Mouse (Mus musculus): ENCODE data around the gene Stk10.

Gene Stk10

DNA sequence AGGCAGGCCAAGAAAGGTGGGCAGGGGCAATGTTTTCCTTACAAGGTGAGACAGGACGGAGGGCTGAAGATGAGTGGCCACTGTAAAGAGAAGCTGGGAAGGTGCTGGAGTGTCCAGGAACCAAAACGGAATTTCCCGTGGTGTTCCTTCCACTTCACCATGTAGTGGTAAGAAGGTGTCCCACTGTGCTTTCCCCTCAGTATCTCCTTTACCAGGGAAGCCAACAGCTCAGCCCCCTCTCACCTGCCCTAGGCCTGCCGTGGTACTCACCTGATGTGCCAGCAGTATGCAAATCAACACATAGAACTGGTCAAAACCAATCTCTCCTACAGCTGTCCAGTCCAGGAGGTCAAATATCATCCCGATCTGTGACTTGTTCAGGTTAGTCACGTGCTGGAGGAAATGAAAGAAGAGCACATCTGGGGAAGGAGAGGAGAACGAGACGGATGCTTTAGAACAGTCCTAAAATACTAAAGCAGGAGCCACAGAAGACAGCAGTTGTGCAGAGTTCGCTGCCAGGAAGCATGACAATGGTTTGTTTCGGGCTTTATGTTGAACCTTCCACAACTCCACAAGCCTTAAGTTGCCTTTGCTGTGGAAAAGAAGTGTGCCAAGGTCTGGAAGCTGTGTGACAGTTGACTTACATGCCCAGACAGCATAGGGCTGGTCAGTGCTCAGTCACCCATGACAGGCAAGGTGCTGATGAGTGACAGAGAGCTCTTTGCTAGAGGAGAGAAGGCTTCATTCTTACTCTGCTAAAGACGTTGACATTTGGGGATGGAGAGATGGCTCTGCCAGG is 8.8 kb upstream of the Stk10 start:
- DNase-seq (ENCODE audit: low spot score in 2 of 2), result no peak

DNA sequence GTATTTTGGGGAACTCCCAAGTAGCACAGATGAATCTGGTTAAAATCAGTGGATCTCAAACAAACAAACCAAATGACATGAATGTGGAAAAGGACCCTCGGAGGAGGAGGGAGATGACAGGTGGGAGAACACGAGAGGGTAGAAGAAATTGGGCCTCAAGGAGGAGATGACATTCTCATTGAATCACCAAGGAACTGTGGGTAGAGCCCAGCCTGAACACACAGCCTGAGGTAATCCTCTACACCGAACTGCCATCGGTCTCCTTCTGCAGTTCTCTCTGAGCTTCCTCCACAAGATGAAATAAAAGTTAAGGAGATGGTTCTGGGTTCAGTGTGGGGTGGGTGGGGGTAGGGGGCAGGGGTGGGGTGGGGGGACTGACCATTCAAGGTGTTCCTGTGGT is 6.1 kb upstream of the Stk10 start:
- no peak for DNase-seq (ENCODE audit: low spot score in 2 of 2)

DNA sequence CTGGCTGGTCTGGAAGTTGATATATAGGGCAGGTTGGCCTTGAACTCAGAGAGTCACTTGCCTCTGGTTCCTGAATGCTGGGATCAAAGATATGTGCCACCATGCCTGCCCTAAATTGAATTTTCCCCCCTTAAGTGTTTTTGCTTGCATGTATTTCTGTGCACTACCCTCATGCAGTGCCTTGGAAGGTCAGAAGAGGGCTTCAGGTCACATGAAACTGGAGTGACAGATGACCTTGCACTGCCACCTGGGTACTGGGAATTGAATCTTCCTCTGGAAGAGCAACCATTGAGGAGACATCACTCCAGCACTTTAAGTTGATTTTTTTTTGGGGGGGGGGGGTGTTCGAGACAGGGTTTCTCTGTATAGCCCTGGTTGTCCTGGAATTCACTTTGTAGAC is 3.0 kb upstream of the Stk10 start:
- DNase-seq (ENCODE audit: low spot score in 2 of 2), result no peak

DNA sequence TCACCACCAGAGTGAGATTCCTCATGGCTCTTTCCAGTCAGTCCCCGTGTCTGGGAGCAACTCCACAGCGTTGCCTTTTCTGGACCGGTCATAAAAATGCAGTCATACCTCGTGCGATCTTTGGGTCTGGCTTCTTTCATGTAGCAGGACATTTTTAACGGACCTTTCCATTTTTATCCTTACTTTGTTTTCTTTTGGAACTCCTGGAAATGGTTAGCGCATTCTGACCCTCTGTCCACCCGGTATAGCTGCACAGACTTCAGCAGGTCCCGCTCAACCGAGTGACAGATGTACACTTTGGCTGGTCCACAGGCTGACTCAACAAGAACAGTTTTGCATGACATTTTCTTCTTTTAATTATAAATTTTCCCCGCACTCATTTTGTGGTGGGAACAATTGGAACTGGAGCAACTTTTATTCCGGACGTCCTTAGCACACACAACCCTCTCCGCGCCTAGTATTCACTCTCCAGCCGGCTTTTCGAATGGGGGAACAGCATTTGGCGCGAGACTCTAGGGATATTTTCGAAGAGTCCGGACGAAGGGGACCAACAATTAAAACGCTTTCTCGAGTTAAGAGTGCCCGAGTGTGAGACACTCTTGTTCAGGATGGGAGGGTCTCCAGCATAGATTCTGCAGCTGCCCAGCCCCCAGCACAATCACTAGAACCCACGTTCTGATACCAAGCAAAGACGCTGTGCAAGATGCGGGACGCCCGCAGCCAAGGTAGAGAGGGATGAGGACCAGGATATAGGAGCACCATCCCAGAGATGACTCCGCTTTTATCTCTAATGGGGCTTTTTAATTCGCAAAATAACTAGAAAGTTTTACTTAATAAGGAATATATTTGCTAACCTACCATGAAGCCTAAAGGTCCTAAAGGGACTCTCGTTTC is 987 bp upstream of the Stk10 start, which contains the start of gene Efcab9:
Efcab9 (minus strand) TSS at position 211 of the 894 bp plus-strand sequence.
- no peak for DNase-seq (ENCODE audit: low spot score in 2 of 2)

DNA sequence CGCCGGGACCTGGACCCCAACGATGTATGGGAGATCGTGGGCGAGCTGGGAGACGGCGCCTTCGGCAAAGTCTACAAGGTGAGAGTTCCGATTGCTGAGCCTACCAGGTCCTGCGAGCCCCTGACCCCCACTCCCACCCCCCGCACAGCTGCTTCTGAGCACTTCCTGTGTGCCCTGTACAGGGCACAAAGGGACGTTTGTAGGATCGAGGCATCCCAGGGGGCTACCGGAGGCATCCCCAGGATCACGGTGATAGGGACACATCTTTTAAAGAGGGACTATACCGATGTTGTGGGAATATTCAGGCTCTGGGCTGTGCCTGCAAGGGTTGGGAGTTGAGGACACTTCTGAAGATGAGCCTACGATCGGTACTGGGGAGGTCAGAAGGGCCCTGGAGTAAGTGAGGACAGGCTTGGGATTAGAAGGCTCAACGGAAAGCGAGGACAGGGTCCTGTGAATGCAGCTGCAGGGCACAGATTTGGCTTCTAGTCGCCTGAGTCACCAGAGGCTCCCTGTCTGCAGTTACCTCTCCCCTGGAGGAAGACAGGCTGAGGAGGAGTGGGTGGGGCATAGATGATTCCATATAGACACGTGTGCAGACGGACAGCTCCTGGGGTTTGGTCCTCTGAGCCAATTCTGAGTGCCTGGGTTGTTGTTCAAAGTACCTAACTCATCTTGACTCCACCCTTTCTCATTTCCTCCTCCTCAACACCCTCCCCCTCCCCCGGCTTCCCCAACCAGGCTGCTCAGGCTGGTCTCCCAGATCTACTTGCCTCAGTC is 567 bp downstream of the Stk10 start:
- DNase-seq (ENCODE audit: low spot score in 2 of 2), result peak; percentile 46 to 57

DNA sequence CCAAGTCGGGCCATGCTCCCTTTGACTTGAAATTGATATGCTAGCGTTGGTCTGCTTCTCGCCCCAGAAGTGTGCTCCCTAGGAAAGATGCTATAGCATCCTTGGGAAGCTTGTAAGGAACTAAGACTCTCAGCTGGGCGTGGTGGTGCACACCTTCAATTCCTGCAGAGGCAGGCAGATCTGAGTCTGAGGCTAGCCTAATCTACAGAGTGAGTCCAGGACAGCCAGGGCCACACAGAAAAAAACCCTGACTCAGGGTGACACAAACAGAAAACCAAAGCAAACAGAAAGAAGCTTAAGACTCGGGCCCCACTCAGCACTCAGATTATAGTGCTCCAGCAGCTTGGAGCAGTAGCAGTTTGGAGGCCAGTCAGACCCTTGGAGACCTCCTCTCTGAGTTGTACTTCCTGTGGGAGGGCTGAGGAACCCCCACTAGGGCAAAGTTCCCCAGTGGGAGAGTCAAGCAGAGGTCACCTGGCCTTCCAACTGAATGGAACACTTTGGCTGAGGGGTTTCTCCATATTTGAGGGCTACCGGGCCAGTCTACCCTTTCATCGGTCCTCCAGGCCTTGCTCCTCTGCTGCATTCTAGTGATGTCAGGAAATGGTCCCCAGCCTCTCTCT is 1.5 kb downstream of the Stk10 start:
- DNase-seq (ENCODE audit: low spot score in 2 of 2), result no peak

DNA sequence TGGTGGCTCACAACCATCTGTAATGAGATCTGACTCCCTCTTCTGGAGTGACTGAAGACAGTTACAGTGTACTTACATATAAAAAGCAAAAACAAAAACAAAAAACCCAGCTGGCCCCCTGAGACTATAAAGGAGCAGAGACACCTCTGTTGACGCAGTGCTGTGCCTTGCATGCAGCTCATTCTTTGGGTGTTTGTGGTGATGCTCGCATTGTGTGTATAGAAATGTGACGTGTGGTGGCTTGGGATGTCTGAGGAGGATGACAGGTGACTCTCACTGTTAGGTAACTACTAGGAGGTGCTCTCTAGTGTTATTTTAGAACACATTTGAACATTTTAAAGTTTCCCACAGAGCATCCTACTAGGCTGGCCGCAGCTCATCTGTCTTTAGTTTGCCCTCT is 2.5 kb downstream of the Stk10 start:
- no peak for DNase-seq (ENCODE audit: low spot score in 2 of 2)

DNA sequence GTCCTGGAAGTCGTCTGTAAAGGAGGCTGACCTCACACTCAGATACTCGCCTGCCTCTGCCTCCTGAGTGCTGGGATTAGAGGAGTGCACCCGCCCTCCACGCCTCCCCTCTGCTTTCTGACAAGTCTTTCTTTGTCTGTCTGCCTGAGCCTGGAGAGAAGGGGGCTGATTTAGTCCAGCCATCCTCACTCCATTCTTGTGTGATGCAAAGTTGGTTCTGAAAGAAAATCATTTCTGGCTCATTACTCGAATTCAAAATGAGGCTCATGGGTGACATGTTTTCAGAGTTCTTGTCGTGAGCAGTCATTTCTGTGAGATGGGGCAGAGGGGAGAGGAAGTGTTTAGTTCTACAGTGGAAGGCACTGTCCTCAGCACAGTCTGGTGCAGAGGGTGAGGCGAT is 3.8 kb downstream of the Stk10 start:
- DNase-seq (ENCODE audit: low spot score in 2 of 2), result no peak

DNA sequence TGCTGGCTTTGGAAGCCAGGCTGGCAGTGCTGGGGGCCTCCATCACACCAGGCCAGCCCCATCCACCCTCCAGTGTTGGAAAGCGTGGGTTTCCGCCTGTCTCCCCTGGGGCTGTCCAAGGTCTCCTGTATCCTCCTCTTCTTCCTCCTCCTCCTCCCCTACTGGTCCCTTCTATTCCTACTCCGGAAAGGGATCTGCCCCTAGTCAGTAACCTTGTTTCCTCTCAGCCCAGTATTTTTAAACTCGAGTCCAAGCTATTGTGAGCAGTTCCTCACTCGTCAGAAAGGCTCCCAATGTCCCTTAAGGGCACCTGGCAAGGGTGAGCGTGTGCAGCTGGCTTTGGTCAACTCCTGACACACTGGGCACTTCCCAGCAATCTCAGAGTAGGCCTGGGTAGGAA is 5.3 kb downstream of the Stk10 start:
- no peak for DNase-seq (ENCODE audit: low spot score in 2 of 2)

DNA sequence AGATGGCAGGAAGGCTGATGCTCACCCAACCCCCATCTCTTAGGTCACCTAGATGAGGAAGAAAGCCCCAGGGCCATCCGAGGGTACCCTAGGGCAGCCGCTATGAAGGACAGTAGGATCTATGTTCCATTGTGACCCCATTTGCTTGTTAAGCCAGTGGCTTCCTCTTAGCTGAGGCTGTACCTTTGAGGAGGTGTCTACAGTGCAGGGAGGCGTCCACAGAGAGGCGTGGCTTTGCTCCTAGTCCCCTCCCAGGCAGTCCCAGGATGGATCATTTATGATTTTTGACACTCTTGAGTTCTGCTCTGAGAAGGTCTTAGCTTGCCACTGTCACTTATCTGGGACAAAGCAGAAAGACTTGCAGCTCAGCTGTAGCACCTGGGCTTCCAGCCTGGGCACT is 5.7 kb downstream of the Stk10 start:
- no peak for DNase-seq (ENCODE audit: low spot score in 2 of 2)

DNA sequence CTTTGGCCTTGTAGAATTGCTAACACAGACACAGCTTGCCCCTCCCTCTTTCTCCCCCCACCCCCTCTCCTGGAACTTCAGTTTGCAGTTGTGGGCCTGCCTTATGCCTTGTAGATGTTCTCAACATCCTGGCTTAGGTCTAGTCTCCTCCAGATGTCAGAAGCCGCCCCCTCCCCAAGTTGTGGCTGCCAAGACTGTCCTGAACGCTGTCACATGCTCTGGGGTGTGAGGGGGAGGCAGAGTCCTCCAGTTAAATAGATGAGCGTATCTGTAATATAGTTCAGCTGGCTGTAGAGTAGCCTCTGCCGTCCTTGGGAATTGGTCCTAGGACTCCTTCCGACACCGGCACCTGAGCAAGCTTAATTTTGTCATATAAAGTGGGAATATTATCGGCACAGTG is 6.6 kb downstream of the Stk10 start:
- no peak for DNase-seq (ENCODE audit: low spot score in 2 of 2)

DNA sequence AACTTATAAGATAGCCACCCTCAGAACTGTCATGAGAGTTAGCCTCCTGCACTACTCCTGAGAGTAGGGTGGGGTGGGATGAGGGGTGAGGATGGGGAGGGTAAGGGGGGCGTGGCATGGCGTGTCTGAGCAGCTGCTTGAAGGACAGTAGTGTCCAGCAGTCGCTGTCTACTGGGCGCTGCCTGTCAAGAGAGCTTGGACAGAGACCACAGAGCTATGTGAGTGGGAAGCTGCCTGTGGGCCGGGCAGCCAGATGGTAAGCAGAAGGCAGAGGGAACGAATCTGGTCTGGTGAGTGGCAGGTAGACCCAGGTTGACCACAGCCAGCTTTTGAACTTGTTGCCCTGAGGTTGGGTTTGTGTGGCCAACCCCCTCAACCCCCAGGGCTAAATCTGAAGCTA is 7.4 kb downstream of the Stk10 start:
- DNase-seq (ENCODE audit: low spot score in 2 of 2), result no peak

DNA sequence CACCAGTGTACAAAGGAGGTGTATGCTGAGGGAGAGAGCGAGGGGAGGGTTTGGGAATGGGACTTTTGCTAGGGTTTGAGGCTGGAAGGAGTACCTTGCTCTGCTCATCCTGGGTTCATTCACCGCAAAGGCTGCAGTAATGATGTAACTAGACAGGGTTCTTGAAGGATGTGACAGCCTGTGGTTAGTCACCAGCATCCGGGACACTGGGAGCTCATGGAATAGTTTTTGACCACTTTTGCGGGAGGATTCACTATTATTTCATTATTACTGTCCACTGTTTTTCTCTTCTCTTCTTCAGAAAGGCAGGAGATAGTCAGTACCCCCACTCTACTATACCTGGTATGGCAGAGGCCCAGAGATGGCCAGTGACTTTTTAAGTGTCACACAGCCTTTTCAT is 9.1 kb downstream of the Stk10 start:
- no peak for DNase-seq (ENCODE audit: low spot score in 2 of 2)

DNA sequence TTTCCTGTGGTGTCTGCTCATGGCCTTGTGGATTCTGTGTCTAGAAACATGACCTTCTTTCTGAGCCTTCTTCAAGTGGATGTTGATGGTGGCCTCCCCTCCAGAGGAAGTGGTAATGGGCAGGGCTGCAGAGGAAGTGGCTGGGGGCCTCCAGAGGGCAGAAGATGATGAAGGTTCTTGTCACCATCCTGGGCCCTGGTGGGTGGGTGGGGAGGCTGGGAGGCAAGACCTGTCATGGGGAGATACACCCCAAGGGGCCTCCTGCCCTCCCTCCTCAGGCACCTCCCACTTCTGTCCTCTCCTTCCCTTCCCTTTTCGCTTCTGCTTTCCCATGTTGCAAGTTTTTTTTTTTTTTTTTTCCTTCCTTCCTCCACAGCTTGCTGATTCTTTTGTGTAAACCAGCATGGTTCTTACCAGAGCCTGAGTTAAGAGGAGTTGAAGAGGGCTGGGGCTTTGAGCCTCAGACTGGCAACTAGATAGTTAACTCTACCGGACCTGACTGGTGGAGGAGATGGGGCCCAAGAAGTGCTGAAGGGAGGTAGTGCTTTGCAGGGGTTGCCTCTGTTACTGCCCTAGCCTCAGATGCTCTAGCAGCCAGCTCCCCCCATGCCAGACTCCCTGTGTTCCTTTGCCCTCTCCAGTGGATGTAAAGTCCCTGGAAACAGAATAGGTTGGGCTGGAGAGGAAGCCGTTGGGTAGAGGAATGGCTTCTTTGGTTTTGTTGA is 9.7 kb downstream of the Stk10 start:
- no peak for DNase-seq (ENCODE audit: low spot score in 2 of 2)

DNA sequence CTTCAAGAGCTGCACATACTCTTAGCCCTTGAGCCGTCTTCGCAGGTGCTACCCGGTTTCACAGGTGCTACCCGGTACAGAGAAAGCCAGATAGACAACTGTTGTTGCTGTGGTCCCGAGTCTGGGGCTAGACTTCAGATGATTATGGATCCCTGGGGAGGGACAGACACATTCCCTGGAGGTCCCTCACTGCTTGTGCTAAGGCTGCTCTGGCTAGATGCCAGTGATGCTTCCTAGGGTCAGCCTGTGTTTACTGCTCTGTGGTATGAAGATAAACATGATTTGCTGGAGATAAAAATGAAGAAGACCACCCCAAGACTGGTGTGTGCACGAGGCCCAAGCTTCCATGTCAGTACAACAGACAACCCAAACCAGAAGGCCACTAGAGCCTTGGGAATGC is 10.9 kb downstream of the Stk10 start:
- DNase-seq (ENCODE audit: low spot score in 2 of 2), result no peak

DNA sequence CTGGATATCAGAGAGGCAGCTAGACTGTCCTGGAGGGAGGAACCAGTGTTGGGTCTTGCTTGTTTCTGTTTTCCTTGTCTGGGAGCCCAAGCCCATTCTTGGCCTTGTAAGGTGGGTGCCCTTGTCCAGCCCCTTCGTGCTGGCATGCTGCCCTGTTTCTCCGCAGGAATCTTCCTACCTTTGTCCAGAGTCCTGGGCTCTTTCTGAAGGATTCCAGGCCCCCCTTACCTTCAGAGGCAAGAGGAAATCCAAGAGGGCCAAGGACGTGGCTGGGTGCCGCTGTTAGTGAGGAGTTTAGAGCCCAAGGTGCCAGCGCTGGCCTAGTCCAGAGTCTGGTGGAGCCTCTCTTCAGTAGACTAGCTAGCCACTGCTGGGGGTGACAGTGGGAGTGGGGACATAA is 11.4 kb downstream of the Stk10 start:
- no peak for DNase-seq (ENCODE audit: low spot score in 2 of 2)

DNA sequence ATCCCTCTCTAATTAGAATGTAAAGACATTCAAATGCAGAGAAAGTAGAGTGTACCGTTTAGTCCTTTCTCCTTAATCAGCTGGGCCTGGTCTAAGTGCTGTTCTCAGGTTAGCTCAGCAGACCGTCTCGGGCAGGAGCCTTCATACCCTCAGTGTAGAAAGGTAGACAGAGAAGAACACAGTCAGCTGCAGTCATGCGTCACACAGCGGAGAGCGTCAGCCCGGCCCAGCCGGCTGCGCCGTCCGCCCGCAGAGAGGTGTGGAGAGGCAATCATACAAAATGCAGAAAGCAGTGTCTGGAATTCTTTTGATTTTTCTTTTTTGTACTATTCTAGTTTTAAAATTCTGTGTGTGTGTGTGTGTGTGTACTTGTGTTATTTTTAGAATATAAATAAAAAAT is 12.5 kb downstream of the Stk10 start:
- DNase-seq (ENCODE audit: low spot score in 2 of 2), result no peak

DNA sequence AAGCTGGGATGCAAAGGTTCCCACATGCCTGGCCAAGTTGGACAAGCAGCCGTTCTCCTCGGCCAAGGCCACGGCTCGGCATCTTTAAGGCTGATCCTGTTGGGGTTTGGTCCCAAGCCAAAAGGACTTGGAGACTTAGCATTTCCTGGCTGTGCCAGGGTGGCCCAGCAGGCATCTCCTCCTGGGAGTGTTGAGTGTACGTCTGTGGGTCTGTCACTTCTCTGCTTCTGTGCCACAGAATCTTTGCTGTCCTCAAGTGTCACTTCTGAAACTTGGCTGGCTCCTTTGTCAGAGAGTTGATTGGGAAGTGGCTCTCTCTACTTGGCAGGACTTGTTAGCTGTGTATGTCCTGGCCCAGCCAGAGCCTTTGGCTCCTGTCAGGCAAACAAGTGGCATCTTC is 13.4 kb downstream of the Stk10 start:
- DNase-seq (ENCODE audit: low spot score in 2 of 2), result no peak

DNA sequence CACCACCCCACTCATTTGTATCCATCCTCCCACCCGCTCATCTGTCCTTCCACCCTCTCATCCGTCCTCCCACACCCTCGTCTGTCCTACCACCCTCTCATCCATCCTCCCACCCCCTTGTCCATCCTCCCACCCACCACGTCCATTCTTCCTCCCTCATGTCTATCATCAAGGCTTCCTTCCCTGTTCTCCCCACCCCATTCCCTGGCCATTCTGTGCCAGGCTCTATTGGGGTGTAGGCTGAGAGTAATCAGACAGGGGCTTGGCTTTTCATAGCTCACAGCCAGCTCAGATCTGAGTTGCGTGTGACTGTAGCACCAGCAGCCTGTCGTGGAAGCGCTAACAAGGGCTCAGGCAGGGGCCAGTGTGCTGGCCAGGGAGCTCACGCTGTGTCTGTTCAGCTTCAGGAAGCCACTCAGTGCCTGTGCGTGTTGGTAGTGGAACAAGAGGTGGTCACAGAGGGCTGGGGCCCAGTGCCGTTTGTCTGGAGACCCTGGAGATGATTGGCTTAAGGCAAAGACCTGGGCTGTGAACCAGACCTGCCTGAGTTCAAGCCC is 14.4 kb downstream of the Stk10 start:
- DNase-seq (ENCODE audit: low spot score in 2 of 2), result no peak

DNA sequence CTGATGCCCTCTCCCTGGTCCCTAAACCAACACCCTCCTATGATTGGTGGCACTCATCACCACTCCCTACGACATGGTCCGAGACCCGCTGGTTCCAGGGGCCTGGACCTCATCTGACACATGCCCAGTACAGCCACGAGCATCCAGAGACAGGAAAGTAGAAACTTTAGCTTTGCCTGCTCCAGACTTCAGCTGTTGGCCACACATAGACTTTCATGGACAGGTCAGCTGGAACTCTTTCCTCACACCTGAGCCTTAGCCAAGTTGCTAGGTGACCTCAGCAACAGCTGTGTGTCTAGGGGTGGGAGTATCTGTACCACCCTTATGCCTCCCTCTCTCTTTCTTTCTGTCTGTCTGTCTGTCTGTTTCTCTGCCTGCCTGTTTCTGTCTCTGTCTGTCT is 15.1 kb downstream of the Stk10 start:
- DNase-seq (ENCODE audit: low spot score in 2 of 2), result no peak

DNA sequence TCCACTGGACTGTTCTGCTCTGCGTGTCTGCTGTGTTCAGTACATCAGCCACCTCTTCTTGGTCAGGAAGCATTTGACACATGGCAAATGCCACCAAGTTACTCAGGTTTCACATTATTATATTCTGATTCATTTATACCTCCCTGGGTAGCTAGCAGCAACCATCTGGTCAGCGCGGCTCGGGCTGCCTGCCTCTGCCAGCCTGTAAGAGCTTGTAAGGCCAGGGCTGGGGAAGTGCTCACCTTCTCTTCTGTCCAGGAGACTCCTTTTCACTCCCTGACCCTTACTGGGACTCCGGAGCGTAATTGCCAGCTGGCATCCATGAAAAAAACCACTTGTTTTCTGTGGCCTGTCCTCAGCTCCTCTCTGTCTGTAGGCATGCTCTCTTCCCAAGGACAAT is 16.1 kb downstream of the Stk10 start:
- no peak for DNase-seq (ENCODE audit: low spot score in 2 of 2)

All from left cerebral cortex, adult 9 months (tissue).